Mouse (Mus musculus): ENCODE measurements around the gene Defb10. TPM values are rescaled to one million over a fixed set of nuclear protein-coding genes. Genes with fewer than 3 reads are reported as not detected.
"Not testable (repeated sequence)": the region's sequence is repeated elsewhere in the genome, so short reads cannot be mapped to it uniquely, and the experiment has no call there.

Gene Defb10
- total RNA-seq (2021) = not detected
- long read RNA-seq, experiment 1 = 0 reads
- long read RNA-seq, experiment 2 = 0 reads

GRCm38 (mm10) chr8:21858586-21858985 is at the start of gene Defb10:
Defb10 (plus strand) TSS chr8:21858901.
- DNase-seq = not testable (repeated sequence)

- DNase-seq = not testable (repeated sequence)
Measured at GRCm38 (mm10) chr8:21885321-21885720, 26.6 kb downstream of the Defb10 start, which contains the start of gene Defb9. Defb9 (minus strand) TSS chr8:21885421.

- DNase-seq = not testable (repeated sequence)
Measured at GRCm38 (mm10) chr8:21906290-21906689, 47.6 kb downstream of the Defb10 start, which contains the start of gene Defb11. Defb11 (minus strand) TSS chr8:21906412.

Other genes starting within 250 kb of the Defb10 start
- not detected for gene Defa26, start 240.7 kb upstream of the Defb10 start, total RNA-seq (2021)
- not detected for gene Defa17, start 203.1 kb upstream of the Defb10 start, total RNA-seq (2021)
- not detected for gene Defa34, start 193.1 kb upstream of the Defb10 start, total RNA-seq (2021)
- not detected for gene AY761184, start 155.3 kb upstream of the Defb10 start, total RNA-seq (2021)
- gene Defa24, start 124.4 kb upstream of the Defb10 start, total RNA-seq (2021) = not detected
- gene Defb50, start 35.4 kb upstream of the Defb10 start, total RNA-seq (2021) = not detected
- not detected for gene Defb2, start 19.0 kb upstream of the Defb10 start, total RNA-seq (2021)
- gene Defb9, start 26.5 kb downstream of the Defb10 start, total RNA-seq (2021) = not detected
- not detected for gene Defb11, start 47.5 kb downstream of the Defb10 start, total RNA-seq (2021)
- gene Defb15, start 73.8 kb downstream of the Defb10 start, total RNA-seq (2021) = not detected
- not detected for gene Defb35, start 79.5 kb downstream of the Defb10 start, total RNA-seq (2021)
- gene Defb13, start 87.9 kb downstream of the Defb10 start, total RNA-seq (2021) = not detected
- not detected for gene Fam90a1a, start 99.8 kb downstream of the Defb10 start, total RNA-seq (2021)
- not detected for gene Ccdc70, start 110.9 kb downstream of the Defb10 start, total RNA-seq (2021)
- gene Atp7b, start 201.4 kb downstream of the Defb10 start, total RNA-seq (2021) = under 1 TPM; 0.15 to 0.33 TPM
- 1 to 10 TPM; 8.3 to 9.6 TPM for gene Alg11, start 201.8 kb downstream of the Defb10 start, total RNA-seq (2021)